Mouse (Mus musculus) hindbrain, embryonic 13.5 days (tissue): Measurements from ENCODE around the gene Mad2l2. TPM values are rescaled to one million over a fixed set of nuclear protein-coding genes. Genes with fewer than 3 reads are reported as not detected.

Source experiments
- ATAC-seq: fragments of 200-750 bp; cut with Nextera tagmentation; 2 replicates; pipeline ENCODE4 v1.8.0; 2017; ENCODE audit warnings: moderate TSS enrichment; ENCODE audit not compliant: low FRiP score
- H3K27ac ChIP-seq: fragments of 300-500 bp; sonication (generic); 2 replicates; pipeline ENCODE4 v1.5.1; 2015; ENCODE audit warnings: inconsistent platforms, mild to moderate bottlenecking, moderate library complexity
- H3K27me3 ChIP-seq: fragments of 300-500 bp; sonication (generic); 2 replicates; pipeline ENCODE4 v1.6.1; 2015; ENCODE audit warnings: mild to moderate bottlenecking, inconsistent platforms
- H3K36me3 ChIP-seq: fragments of 300-500 bp; sonication (generic); 2 replicates; pipeline ENCODE4 v1.6.1; 2015; ENCODE audit warnings: mild to moderate bottlenecking, inconsistent platforms
- H3K4me1 ChIP-seq: fragments of 300-500 bp; sonication (generic); replicated peaks from 2 replicates; pipeline ENCODE4 v1.6.1; 2015; ENCODE audit warnings: inconsistent platforms
- H3K4me2 ChIP-seq: fragments of 300-500 bp; sonication (generic); 2 replicates; pipeline ENCODE4 v1.6.1; 2015; ENCODE audit warnings: inconsistent platforms, mild to moderate bottlenecking, moderate library complexity
- H3K4me3 ChIP-seq: fragments of 300-500 bp; sonication (generic); 2 replicates; pipeline ENCODE4 v1.5.1; 2015; ENCODE audit warnings: mild to moderate bottlenecking, inconsistent platforms
- H3K9ac ChIP-seq: fragments of 300-500 bp; sonication (generic); 2 replicates; pipeline ENCODE4 v1.6.1; 2015; ENCODE audit warnings: mild to moderate bottlenecking, inconsistent platforms
- H3K9me3 ChIP-seq: fragments of 300-500 bp; sonication (generic); 2 replicates; pipeline ENCODE4 v1.6.1; 2016; ENCODE audit warnings: inconsistent platforms
- WGBS: fragments of 180-500 bp; shearing (Covaris S2); methylation state at CpG from one replicate; pipeline ENCODE4 v1.1.7; 2015; 5-methylcytosine and 5-hydroxymethylcytosine counted together
- polyA plus RNA-seq: library from polyadenylated mRNA; unstranded; fragments of >200 nt; fragmentation: Nextera tagmentation; extraction: Ambion mirVana; gene quantifications from 2 replicates; pipeline ENCODE4 v1.2.1, GENCODE M21; 2015

The Mad2l2 gene
- polyA plus RNA-seq, 1 experiment from 2014 or later: 118 TPM

GRCm38 (mm10) chr4:148151267-148152168 is 21.3 kb downstream of the Mad2l2 start, which contains the start of gene Fbxo6:
TSS of gene Fbxo6 (minus strand) at chr4:148152140.
- 2% methylated on average over 63 of the region's 67 CpGs for WGBS
- H3K4me2 ChIP-seq: peak within 1 kb of the TSS; percentile 86
- peak within 1 kb of the TSS; percentile 88 for H3K9ac ChIP-seq
- ATAC-seq: peak; percentile 89
- no peaks in the 10 kb centered on the region for H3K27me3 ChIP-seq
- H3K4me3 ChIP-seq: peak within 1 kb of the TSS; percentile 56
- H3K36me3 ChIP-seq: peaks cover 54% of the 10 kb centered on the region
- H3K9me3 ChIP-seq: no peaks in the 10 kb centered on the region
- peaks cover 18% of the 10 kb centered on the region for H3K4me1 ChIP-seq
- peak within 1 kb of the TSS; percentile 95 for H3K27ac ChIP-seq

GRCm38 (mm10) chr4:148152547-148152946 is 22.4 kb downstream of the Mad2l2 start:
- H3K27ac ChIP-seq: peak overlapping the region; percentile 95
- H3K4me2 ChIP-seq: no peak overlapping the region
- peaks cover 54% of the 10 kb centered on the region for H3K36me3 ChIP-seq
- no peak for ATAC-seq
- peak overlapping the region; percentile 88 for H3K9ac ChIP-seq
- H3K27me3 ChIP-seq: no peaks in the 10 kb centered on the region
- H3K9me3 ChIP-seq: no peaks in the 10 kb centered on the region
- peaks cover 29% of the 10 kb centered on the region for H3K4me1 ChIP-seq
- 80% methylated on average over 5 of the region's 5 CpGs for WGBS
- H3K4me3 ChIP-seq: no peak overlapping the region

DNA sequence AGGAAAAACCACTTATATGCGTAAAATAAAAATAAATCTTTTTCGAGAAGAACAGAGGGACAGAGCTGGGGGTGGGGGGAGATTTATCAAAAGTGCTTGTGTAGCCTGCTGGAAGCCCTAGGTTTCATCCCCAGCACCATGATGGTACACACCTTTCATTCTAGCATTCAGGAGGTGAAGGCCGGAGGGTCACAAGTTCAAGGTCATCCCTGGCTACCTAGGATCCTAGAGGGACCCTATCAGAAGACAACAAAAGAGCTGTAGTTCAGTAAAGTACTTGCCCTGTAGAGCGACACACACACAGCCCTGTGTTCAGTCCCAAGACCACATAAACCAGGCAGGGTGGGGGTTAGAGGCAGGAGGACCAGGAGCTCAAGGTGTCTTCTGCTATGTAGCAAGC is 23.8 kb downstream of the Mad2l2 start:
- H3K4me2 ChIP-seq: no peak overlapping the region
- no peak overlapping the region for H3K9ac ChIP-seq
- no peaks in the 10 kb centered on the region for H3K27me3 ChIP-seq
- no peak overlapping the region for H3K4me3 ChIP-seq
- H3K27ac ChIP-seq: no peak overlapping the region
- WGBS: 95% methylated on average over 4 of the region's 4 CpGs
- ATAC-seq: no peak
- peaks cover 50% of the 10 kb centered on the region for H3K36me3 ChIP-seq
- no peaks in the 10 kb centered on the region for H3K9me3 ChIP-seq
- peaks cover 43% of the 10 kb centered on the region for H3K4me1 ChIP-seq

DNA sequence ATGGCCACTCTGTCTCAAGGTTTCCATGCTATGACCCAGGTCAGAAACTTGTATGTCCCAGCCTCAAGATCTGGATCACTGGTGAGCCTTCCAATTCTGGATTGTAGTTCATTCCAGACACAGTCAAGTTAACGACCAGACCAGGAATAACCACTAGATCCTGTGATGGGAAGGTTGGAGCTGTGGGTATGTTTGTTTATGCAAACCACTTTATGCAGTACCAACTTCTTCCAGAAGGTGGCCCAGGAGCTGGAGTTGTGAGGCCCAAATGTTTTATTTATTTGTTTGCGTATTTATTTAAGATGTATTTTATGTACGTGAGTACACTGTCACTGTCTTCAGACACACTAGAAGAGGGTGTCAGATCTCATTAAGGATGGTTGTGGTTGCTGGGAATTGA is 24.8 kb downstream of the Mad2l2 start:
- H3K4me3 ChIP-seq: no peak overlapping the region
- H3K27me3 ChIP-seq: no peaks in the 10 kb centered on the region
- no peak overlapping the region for H3K4me2 ChIP-seq
- peaks cover 38% of the 10 kb centered on the region for H3K4me1 ChIP-seq
- H3K9ac ChIP-seq: no peak overlapping the region
- no peaks in the 10 kb centered on the region for H3K9me3 ChIP-seq
- ATAC-seq: no peak
- WGBS: 61% methylated on average over 3 of the region's 3 CpGs
- no peak overlapping the region for H3K27ac ChIP-seq
- peaks cover 47% of the 10 kb centered on the region for H3K36me3 ChIP-seq

- Histone ChIP-seq H3K36me3 (peaks cover 38% of the 10 kb centered on the region), H3K27me3 (peaks cover 35% of the 10 kb centered on the region), H3K4me2 (peak overlapping the region; percentile 89), H3K4me3 (peak overlapping the region; percentile 74), H3K9me3 (no peaks in the 10 kb centered on the region), H3K4me1 (peaks cover 41% of the 10 kb centered on the region), H3K9ac (peak overlapping the region; percentile 92), H3K27ac (peak overlapping the region; percentile 94)
- ATAC-seq: no peak
- 21% methylated on average over 27 of the region's 27 CpGs for WGBS
These were observed 28.5 kb downstream of the Mad2l2 start for GRCm38 (mm10) chr4:148158436-148159348.

GRCm38 (mm10) chr4:148159544-148160435 is 29.6 kb downstream of the Mad2l2 start:
- no peaks in the 10 kb centered on the region for H3K9me3 ChIP-seq
- H3K27ac ChIP-seq: peak overlapping the region; percentile 94
- peaks cover 52% of the 10 kb centered on the region for H3K4me1 ChIP-seq
- H3K36me3 ChIP-seq: peaks cover 27% of the 10 kb centered on the region
- ATAC-seq: peak; percentile 88
- WGBS: 1% methylated on average over 44 of the region's 55 CpGs
- H3K27me3 ChIP-seq: peaks cover 46% of the 10 kb centered on the region
- H3K9ac ChIP-seq: peak overlapping the region; percentile 92
- H3K4me3 ChIP-seq: peak overlapping the region; percentile 74
- peak overlapping the region; percentile 89 for H3K4me2 ChIP-seq

DNA sequence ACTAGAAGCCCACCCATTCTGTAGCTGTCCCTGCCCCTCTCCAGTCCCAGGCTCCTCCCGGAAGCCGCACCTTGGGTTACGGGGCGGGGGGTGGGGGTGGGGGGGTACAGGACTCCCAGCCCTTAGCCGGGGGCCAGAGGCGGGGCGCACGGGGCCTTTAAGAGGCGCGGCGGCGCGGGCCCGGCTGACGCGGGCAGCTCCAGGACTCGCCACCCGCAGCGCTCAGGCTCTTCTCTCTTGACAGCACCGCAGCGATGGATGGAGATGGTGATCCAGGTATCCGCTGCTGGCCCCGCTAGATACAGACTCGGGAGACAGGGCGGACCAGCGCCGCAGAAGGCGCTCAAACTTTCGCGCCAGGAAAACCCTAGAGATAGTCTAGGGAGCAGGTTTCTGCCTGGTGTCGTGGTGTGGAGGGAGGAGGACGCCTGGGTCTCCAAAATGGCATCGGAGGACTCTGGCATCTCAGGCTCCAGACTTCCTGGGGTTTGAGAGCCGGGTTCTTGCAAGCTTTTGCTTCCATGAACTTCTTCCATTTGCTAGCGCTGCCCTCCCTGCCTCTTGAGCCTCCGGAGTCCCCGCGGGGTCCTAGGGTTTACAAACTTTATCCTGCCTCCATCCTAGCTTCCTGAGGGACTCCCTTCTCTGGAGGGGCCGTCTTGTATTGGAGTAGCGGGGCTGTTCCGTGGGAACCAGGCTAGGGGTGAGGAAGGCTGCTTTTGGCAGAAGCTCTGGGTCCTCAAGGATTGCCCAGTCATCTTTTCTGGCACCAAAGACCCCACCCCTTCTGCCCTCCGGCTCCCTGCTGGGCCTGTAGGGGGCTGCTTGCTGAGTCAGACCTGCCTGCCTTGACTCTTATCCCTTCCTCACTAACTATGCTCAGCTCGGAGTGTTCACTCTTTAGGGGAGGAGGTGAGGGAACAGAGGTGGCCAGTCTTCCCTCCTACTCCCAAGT is 30.5 kb downstream of the Mad2l2 start, which contains the start of the genes Fbxo44 and Fbxo2:
Gene Fbxo44 (minus strand): TSS at position 47 of the 955 bp plus-strand sequence.
Gene Fbxo2 (plus strand): TSS at position 186 of the 955 bp plus-strand sequence.
- WGBS: 1% methylated on average over 40 of the region's 43 CpGs
- H3K36me3 ChIP-seq: peaks cover 19% of the 10 kb centered on the region
- H3K9me3 ChIP-seq: no peaks in the 10 kb centered on the region
- H3K4me3 ChIP-seq: peak within 1 kb of the TSS; percentile 74
- peak; percentile 18 for ATAC-seq
- H3K27me3 ChIP-seq: peaks cover 55% of the 10 kb centered on the region
- H3K4me2 ChIP-seq: peak within 1 kb of the TSS; percentile 89
- H3K27ac ChIP-seq: peak within 1 kb of the TSS; percentile 94
- peaks cover 59% of the 10 kb centered on the region for H3K4me1 ChIP-seq
- peak within 1 kb of the TSS; percentile 92 for H3K9ac ChIP-seq

GRCm38 (mm10) chr4:148164002-148164439 is 33.8 kb downstream of the Mad2l2 start:
- ATAC-seq: no peak
- H3K9me3 ChIP-seq: no peaks in the 10 kb centered on the region
- no peak overlapping the region for H3K27ac ChIP-seq
- peaks cover 70% of the 10 kb centered on the region for H3K27me3 ChIP-seq
- peak overlapping the region; percentile 32 for H3K4me3 ChIP-seq
- WGBS: under 1% methylated on average over 29 of the region's 29 CpGs
- peak overlapping the region; percentile 60 for H3K9ac ChIP-seq
- H3K36me3 ChIP-seq: no peaks in the 10 kb centered on the region
- peak overlapping the region; percentile 55 for H3K4me2 ChIP-seq
- H3K4me1 ChIP-seq: peaks cover 41% of the 10 kb centered on the region

DNA sequence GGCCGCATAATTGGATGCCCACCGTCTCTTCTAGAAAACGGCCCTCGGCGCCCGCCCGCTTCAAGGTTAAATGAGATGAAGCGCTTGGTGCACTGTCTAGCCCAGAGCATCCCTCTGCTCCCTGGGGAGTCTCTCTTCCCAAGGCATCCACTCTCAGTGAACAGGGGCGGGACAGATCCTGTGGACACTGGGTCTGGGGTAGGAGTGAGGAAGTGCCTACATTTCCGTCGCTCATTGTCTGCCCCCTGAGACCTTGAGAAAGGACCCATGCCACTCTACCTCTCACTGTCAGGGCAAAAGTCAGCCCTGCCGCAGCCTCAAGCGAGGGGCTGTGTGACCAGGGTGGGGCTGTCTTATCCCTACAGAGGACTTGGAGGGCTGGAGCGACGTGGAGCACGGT is 34.3 kb downstream of the Mad2l2 start:
- H3K27ac ChIP-seq: no peak overlapping the region
- H3K4me1 ChIP-seq: peaks cover 41% of the 10 kb centered on the region
- H3K27me3 ChIP-seq: peaks cover 72% of the 10 kb centered on the region
- H3K9ac ChIP-seq: peak overlapping the region; percentile 60
- H3K4me2 ChIP-seq: peak overlapping the region; percentile 55
- ATAC-seq: no peak
- no peaks in the 10 kb centered on the region for H3K36me3 ChIP-seq
- peak overlapping the region; percentile 32 for H3K4me3 ChIP-seq
- no peaks in the 10 kb centered on the region for H3K9me3 ChIP-seq
- WGBS: under 1% methylated on average over 16 of the region's 16 CpGs

- H3K4me2 ChIP-seq: no peak overlapping the region
- no peaks in the 10 kb centered on the region for H3K36me3 ChIP-seq
- ATAC-seq: no peak
- peaks cover 38% of the 10 kb centered on the region for H3K4me1 ChIP-seq
- no peak overlapping the region for H3K4me3 ChIP-seq
- H3K9me3 ChIP-seq: no peaks in the 10 kb centered on the region
- 7% methylated on average over 17 of the region's 17 CpGs for WGBS
- 0 out of 2 replicates have a peak overlapping the region, but pooled peaks have one; percentile 35 for H3K27ac ChIP-seq
- H3K27me3 ChIP-seq: peaks cover 78% of the 10 kb centered on the region
- no peak overlapping the region for H3K9ac ChIP-seq
These were observed 35.4 kb downstream of the Mad2l2 start for GRCm38 (mm10) chr4:148165551-148165950.
